Mouse (Mus musculus) embryonic facial prominence, embryonic 15.5 days (tissue): ENCODE data around the gene Atoh8. TPM values are rescaled to one million over a fixed set of nuclear protein-coding genes. Genes with fewer than 3 reads are reported as not detected.
A peak's percentile ranks its signal among the peaks of the same experiment; 100 is the strongest.

Source experiments
- ATAC-seq: fragments of 200-750 bp; cut with Nextera tagmentation; 2 replicates; pipeline ENCODE4 v1.8.0; 2017; ENCODE audit warnings: low read depth, moderate TSS enrichment; ENCODE audit not compliant: insufficient number of reproducible peaks, low FRiP score, low TSS enrichment
- H3K27ac ChIP-seq: fragments of 300-500 bp; sonication (generic); replicated peaks from 2 replicates; pipeline ENCODE4 v1.5.1; 2015; ENCODE audit warnings: mild to moderate bottlenecking, inconsistent platforms
- H3K27me3 ChIP-seq: fragments of 300-500 bp; sonication (generic); 2 replicates; pipeline ENCODE4 v1.6.1; 2015; ENCODE audit warnings: inconsistent platforms
- H3K36me3 ChIP-seq: fragments of 300-500 bp; sonication (generic); 2 replicates; pipeline ENCODE4 v1.6.1; 2015; ENCODE audit warnings: mild to moderate bottlenecking, inconsistent platforms
- H3K4me1 ChIP-seq: fragments of 300-500 bp; sonication (generic); 2 replicates; pipeline ENCODE4 v1.6.1; 2015; ENCODE audit warnings: inconsistent platforms
- H3K4me2 ChIP-seq: fragments of 300-500 bp; sonication (generic); replicated peaks from 2 replicates; pipeline ENCODE4 v1.6.1; 2015; ENCODE audit warnings: mild to moderate bottlenecking, inconsistent platforms
- H3K4me3 ChIP-seq: fragments of 300-500 bp; sonication (generic); replicated peaks from 2 replicates; pipeline ENCODE4 v1.5.1; 2015; ENCODE audit warnings: mild to moderate bottlenecking, inconsistent platforms
- H3K9ac ChIP-seq: fragments of 300-500 bp; sonication (generic); 2 replicates; pipeline ENCODE4 v1.6.1; 2015; ENCODE audit warnings: inconsistent platforms
- H3K9me3 ChIP-seq: fragments of 300-500 bp; sonication (generic); replicated peaks from 2 replicates; pipeline ENCODE4 v1.6.1; 2016; ENCODE audit warnings: inconsistent platforms
- WGBS: fragments of 180-500 bp; shearing (Covaris S2); methylation state at CpG from one replicate; pipeline ENCODE4 v1.1.7; 2015; 5-methylcytosine and 5-hydroxymethylcytosine counted together
- polyA plus RNA-seq: library from polyadenylated mRNA; unstranded; fragments of >200 nt; fragmentation: Nextera tagmentation; extraction: Ambion mirVana; gene quantifications from 2 replicates; pipeline ENCODE4 v1.2.1, GENCODE M21; 2015

Gene Atoh8
- polyA plus RNA-seq, 1 experiment from 2014 or later = 18.0 TPM

DNA sequence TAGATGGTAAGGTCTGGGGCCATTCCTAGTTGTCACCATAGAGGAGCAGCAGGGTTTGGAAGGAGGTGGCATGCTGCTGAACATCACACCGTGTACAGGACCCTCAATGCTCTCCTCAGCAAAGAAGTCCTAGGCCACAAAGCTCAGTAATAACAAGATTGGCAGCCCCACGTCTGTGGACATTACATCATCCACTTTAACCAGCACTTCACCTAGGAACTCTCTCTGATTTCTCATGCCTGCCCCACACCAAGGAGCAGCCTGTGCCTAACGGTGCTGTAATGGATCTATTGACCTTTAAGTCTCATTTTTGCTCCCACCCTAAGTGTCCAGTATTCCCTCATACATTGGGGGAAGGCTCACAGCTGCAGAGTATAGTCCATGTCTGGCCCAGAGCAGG is 9.7 kb downstream of the Atoh8 start:
- Histone ChIP-seq H3K4me1 (peaks cover 38% of the 10 kb centered on the region), H3K9ac (no peak overlapping the region), H3K36me3 (no peaks in the 10 kb centered on the region), H3K27me3 (peaks cover 9% of the 10 kb centered on the region; the same call in 1 of the 2 replicates), H3K4me3 (no peak overlapping the region), H3K9me3 (no peaks in the 10 kb centered on the region), H3K4me2 (no peak overlapping the region), H3K27ac (no peak overlapping the region)
- no peak for ATAC-seq
- WGBS = 74% methylated on average over 3 of the region's 3 CpGs

DNA sequence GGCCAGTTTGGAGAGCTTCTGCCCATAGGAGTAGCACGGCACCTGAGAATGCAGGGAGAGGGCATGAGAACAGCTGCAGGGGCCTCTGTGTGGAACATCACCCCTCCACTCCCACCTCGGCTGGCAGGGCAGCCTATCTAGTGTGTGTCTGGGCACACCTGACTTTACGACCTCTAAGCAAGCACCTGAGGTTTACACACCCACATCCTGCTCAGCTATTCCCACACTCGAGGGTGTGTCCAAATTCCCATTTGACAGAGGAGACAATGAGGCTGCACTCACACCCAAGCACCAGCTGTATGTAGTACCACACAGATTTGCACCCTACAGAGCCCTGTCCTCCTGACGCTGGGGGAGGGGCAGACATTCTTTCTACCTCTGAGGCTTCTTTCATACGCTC is 11.5 kb downstream of the Atoh8 start:
- peaks cover 9% of the 10 kb centered on the region; the same call in 1 of the 2 replicates for H3K27me3 ChIP-seq
- H3K9ac ChIP-seq = no peak overlapping the region
- peaks cover 51% of the 10 kb centered on the region for H3K4me1 ChIP-seq
- no peak for ATAC-seq
- WGBS = 66% methylated on average over 6 of the region's 6 CpGs
- no peaks in the 10 kb centered on the region for H3K36me3 ChIP-seq
- H3K9me3 ChIP-seq = no peaks in the 10 kb centered on the region
- no peak overlapping the region for H3K27ac ChIP-seq
- no peak overlapping the region for H3K4me3 ChIP-seq
- H3K4me2 ChIP-seq = no peak overlapping the region

DNA sequence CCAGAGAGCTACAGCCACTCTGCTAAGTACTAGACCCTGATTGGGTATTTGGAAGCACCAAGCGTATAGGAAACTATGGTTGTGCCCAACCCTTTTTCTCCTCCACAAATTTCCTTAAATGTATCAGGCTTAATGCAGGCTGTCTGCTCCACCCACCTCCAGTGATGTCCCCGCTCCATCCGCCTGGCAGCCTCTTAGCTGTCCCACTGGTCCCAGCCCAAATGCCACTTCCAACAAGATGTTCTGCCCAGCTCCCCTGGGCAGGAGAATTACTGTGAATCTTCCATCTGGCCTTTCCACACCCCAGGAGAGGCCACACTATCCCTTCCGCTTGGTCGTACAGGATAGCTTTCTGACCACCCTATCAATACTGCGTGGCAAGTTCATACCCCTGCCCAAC is 12.5 kb downstream of the Atoh8 start:
- H3K4me2 ChIP-seq = no peak overlapping the region
- H3K4me3 ChIP-seq = no peak overlapping the region
- 75% methylated on average over 6 of the region's 6 CpGs for WGBS
- no peaks in the 10 kb centered on the region for H3K36me3 ChIP-seq
- no peak overlapping the region for H3K9ac ChIP-seq
- H3K27me3 ChIP-seq = peaks cover 9% of the 10 kb centered on the region; the same call in 1 of the 2 replicates
- ATAC-seq = no peak
- no peaks in the 10 kb centered on the region for H3K9me3 ChIP-seq
- H3K4me1 ChIP-seq = peaks cover 61% of the 10 kb centered on the region
- no peak overlapping the region for H3K27ac ChIP-seq

DNA sequence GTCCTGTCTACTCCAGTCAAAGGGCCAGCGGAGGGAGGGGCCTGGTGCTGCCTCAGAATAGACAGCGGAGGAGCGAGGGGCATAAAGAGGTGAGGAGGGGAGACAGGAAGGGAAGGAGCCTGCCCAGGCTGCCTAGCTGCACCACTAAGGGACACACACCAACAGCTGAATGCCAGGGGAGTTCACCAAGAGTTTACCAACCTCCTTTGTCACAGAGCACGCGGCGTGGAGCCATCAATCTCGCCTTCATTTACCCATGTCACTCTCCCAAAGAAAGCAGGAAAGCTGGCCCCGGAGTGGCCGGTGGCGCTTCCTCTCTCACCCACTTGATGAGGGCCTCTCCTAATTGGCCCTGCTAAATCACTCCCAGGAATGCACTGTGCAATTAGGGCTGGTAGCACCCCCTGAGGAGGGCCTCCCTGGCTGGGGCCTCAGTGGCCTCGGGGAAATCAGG is 13.1 kb downstream of the Atoh8 start:
- peaks cover 67% of the 10 kb centered on the region for H3K4me1 ChIP-seq
- no peak overlapping the region for H3K4me3 ChIP-seq
- no peaks in the 10 kb centered on the region for H3K9me3 ChIP-seq
- ATAC-seq = peak; percentile 41; the same call in 1 of the 2 replicates
- H3K36me3 ChIP-seq = no peaks in the 10 kb centered on the region
- 23% methylated on average over 11 of the region's 11 CpGs for WGBS
- H3K4me2 ChIP-seq = no peak overlapping the region
- no peak overlapping the region for H3K27ac ChIP-seq
- no peak overlapping the region for H3K9ac ChIP-seq
- peaks cover 9% of the 10 kb centered on the region; the same call in 1 of the 2 replicates for H3K27me3 ChIP-seq

DNA sequence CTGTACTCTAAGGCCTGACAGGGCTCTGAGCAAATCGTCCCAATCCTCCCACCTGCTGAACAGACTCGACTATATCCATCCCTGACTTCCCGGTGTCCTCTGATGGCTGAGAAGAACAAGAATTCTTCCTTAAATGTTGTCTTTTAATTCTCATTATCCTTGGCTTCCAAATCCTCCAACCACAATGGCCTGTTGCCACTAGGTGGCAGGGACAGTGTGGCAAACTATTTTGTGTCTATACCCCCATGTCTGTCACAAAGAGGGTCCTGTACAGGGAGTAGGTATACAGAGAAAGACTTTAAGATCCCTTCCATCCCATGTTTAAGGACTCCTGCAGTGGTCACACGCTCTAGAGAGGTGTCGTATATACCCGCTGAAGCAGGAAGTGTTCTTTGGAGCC is 14.1 kb downstream of the Atoh8 start:
- Histone ChIP-seq H3K36me3 (no peaks in the 10 kb centered on the region), H3K4me2 (no peak overlapping the region), H3K4me3 (no peak overlapping the region), H3K27ac (no peak overlapping the region), H3K27me3 (peaks cover 9% of the 10 kb centered on the region; the same call in 1 of the 2 replicates), H3K9me3 (no peaks in the 10 kb centered on the region), H3K9ac (no peak overlapping the region), H3K4me1 (peaks cover 77% of the 10 kb centered on the region)
- WGBS = 59% methylated on average over 6 of the region's 6 CpGs
- no peak for ATAC-seq

DNA sequence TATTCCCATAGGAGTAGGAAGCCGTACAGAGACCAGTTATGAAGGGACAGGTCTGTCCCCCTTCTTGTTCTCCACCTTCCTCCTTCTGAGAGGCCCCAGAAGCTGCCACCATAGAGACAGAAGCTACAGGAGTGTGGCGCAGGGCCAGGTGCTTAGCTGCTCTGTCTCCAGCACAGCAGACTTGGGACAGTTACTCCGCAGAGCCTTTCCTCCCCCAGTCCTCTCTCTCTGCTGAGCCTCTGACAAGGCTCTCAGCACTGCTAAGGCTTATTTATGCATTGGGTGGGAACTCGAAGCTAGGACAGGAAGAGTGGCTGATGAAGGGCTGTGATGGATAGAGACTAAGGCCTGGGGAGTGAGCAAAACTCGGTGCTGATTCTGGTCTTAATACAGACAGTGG is 15.8 kb downstream of the Atoh8 start:
- 47% methylated on average over 5 of the region's 5 CpGs for WGBS
- Histone ChIP-seq H3K4me2 (no peak overlapping the region), H3K27me3 (peaks cover 9% of the 10 kb centered on the region; the same call in 1 of the 2 replicates), H3K4me1 (peaks cover 94% of the 10 kb centered on the region), H3K4me3 (no peak overlapping the region), H3K27ac (peak overlapping the region; percentile 17; the same call in 1 of the 2 replicates), H3K9ac (no peak overlapping the region), H3K36me3 (no peaks in the 10 kb centered on the region), H3K9me3 (no peaks in the 10 kb centered on the region)
- no peak for ATAC-seq

DNA sequence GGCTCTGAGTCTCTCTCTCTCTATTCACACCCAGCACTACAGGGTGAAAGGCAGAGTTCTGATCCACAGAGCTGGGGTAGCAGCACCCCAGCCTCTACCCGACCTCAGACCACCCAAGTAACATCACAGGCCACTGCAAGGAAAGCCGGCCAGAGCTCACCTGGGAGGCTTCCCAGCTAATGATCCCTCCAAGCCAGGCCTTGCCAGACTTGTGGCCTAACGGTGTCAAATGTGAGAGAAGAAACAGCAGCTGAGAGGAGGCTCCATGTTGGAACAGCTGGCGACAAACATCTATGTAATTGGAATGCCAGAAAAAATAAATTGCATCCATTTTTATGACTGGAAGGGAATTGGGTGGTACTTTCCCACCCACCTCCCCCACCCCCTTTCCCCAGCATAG is 17.1 kb downstream of the Atoh8 start:
- 34% methylated on average over 4 of the region's 4 CpGs for WGBS
- Histone ChIP-seq H3K27ac (peak overlapping the region; percentile 73), H3K4me2 (no peak overlapping the region), H3K27me3 (peaks cover 10% of the 10 kb centered on the region; the same call in 1 of the 2 replicates), H3K4me1 (peaks cover 95% of the 10 kb centered on the region), H3K4me3 (no peak overlapping the region), H3K9ac (no peak overlapping the region), H3K36me3 (no peaks in the 10 kb centered on the region), H3K9me3 (no peaks in the 10 kb centered on the region)
- no peak for ATAC-seq

DNA sequence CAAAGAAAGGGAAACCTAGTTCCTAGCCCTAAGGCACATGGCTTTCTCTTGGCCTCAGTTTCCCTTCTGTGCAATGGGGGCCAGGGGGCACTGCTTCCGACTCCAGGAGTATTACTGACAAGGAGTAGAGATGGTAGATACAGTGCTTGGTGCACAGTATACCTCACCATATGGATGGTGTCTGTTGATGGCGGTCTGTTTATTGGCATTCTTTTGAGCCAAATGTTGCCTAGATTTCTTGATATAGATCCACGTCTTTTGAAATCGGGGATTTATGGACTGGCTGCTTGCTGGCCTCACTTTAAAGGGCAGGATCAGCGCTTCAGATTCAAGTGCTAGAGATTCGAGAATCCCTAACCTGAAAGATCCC is 18.0 kb downstream of the Atoh8 start:
- 29% methylated on average over 6 of the region's 6 CpGs for WGBS
- no peak for ATAC-seq

DNA sequence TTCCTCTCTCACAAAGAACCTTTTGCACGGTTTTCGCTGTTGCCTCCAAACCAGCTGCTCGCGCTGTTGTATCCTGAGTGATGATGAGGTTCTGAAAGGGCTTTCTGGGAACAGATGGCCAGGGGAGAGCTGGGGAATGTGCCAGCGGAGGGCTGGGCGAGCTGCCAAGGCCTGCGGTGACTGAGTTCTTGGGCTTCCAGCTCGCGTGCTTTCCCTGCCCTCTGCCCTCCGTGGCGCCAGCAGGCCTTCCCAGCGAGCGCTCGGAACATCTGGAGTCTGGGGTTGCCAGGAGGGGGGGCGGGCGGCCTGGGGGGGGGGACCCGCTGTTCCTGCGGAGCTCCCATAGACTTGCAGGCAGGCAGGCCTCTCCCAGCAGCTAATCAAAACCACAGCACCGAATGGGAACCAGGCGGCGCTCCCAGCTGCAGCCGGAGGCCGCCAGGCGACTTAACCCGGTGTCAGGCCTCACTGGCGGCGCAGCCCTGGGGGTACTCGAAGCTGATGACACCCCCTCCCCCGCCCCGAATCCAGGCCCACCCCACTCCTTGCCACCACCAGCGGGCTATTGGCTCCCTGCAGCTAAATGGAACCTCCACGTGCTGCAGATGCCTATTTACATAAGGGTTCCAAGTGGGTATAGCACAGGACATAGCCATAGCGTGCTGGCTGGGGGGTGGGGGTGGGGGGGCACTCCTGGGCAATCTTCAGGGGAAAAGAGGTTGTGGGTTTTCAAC is 18.5 kb downstream of the Atoh8 start:
- peak overlapping the region; percentile 86 for H3K27ac ChIP-seq
- H3K4me2 ChIP-seq = peak overlapping the region; percentile 40
- no peaks in the 10 kb centered on the region for H3K36me3 ChIP-seq
- peak overlapping the region; percentile 17; the same call in 1 of the 2 replicates for H3K4me3 ChIP-seq
- H3K9me3 ChIP-seq = no peaks in the 10 kb centered on the region
- H3K9ac ChIP-seq = no peak overlapping the region
- H3K4me1 ChIP-seq = peaks cover 80% of the 10 kb centered on the region
- 3% methylated on average over 30 of the region's 33 CpGs for WGBS
- peak; percentile 95 for ATAC-seq
- peaks cover 9% of the 10 kb centered on the region; the same call in 1 of the 2 replicates for H3K27me3 ChIP-seq

More for the DNA sequence above, 18.0 kb downstream of the Atoh8 start:
- peak overlapping the region; percentile 86 for H3K27ac ChIP-seq
- H3K4me1 ChIP-seq = peaks cover 86% of the 10 kb centered on the region
- no peak overlapping the region; the same call in 1 of the 2 replicates for H3K4me3 ChIP-seq
- no peak overlapping the region for H3K9ac ChIP-seq
- H3K4me2 ChIP-seq = peak overlapping the region; percentile 40
- no peaks in the 10 kb centered on the region for H3K9me3 ChIP-seq
- H3K36me3 ChIP-seq = no peaks in the 10 kb centered on the region
- peaks cover 14% of the 10 kb centered on the region; the same call in 1 of the 2 replicates for H3K27me3 ChIP-seq

DNA sequence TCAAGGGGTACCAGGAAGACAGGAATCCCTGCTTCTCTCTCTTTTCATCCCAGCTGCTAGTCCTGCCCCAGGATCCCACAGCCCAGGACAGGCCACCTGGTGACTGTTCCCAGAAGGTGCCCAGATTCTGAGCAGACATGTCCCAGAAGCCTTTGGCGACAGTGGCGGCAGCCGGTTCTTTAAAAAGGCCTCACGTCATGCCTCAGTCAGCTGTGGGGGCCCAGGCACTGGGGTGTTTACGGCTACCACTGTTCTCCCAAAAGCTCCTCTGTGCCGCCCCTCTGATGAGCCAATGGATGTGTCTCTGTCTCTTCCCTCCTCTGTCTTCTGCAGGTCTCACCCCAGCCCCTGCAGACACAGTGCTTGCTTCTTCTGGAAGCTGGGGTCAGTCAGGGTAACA is 19.8 kb downstream of the Atoh8 start:
- Histone ChIP-seq H3K36me3 (no peaks in the 10 kb centered on the region), H3K9me3 (no peaks in the 10 kb centered on the region), H3K4me1 (peaks cover 80% of the 10 kb centered on the region), H3K27me3 (0 out of 2 replicates have a peak, but pooled peaks cover 4% of the 10 kb centered on the region), H3K4me3 (no peak overlapping the region), H3K4me2 (peak overlapping the region; percentile 40), H3K9ac (no peak overlapping the region), H3K27ac (peak overlapping the region; percentile 86)
- WGBS = 40% methylated on average over 6 of the region's 6 CpGs
- no peak for ATAC-seq

DNA sequence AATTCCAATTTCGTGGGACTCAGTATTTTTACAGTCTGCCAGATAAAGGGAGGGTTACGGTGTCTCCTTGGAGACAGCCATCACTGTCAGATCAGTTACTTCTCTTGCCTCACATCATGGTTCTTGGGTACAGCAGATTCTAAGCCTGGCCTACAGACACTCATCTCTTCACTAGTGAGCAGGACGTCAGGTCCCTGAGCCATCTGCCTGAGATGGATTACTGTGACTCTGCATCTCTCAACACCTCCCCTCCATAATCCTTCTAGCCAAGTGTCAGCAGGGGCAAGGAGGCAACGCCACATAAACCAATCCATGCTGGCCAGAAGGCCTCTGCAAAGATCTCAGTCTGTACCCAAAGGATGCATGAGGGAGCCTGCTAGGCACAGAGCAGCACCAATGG is 24.0 kb downstream of the Atoh8 start:
- Histone ChIP-seq H3K4me3 (no peak overlapping the region), H3K9me3 (no peaks in the 10 kb centered on the region), H3K36me3 (peaks cover 6% of the 10 kb centered on the region; the same call in 1 of the 2 replicates), H3K4me2 (no peak overlapping the region), H3K27ac (no peak overlapping the region), H3K4me1 (peaks cover 55% of the 10 kb centered on the region), H3K27me3 (0 out of 2 replicates have a peak, but pooled peaks cover 4% of the 10 kb centered on the region), H3K9ac (no peak overlapping the region)
- ATAC-seq = no peak
- WGBS = 72% methylated on average over 4 of the region's 4 CpGs
